Comparison of ENCODE assay signal across 23 mouse cellular contexts in genomic region chr8:93817366-93817765, GRCm38 (mm10).
"Had no signal": no experiment of that assay in that cellular context is flagged by ENCODE, and none has a peak within 500 bp of the region (broad histone marks: within the 10 kb centered on the region; RNA-seq: fewer than 3 reads in every experiment).

No protein-coding gene starts in this region.

- DNase-seq: kidney, adult 8-10 months; kidney, postnatal 10 days; kidney, postnatal 36 days; layer of hippocampus, adult 9-11 months; left cerebral cortex, postnatal 4 days; liver, postnatal 0 days; lung, embryonic 14.5 days; lung, postnatal 36 days; midbrain, embryonic 14.5 days; right cerebral cortex, adult 18-20 months; right cerebral cortex, postnatal 14 days; right cerebral cortex, postnatal 4 days; thymus, adult 18-20 months; thymus, postnatal 36 days had no signal

- H3K27ac ChIP-seq: kidney, embryonic 15.5 days; limb, embryonic 12.5 days; limb, embryonic 15.5 days; liver, embryonic 14.5 days; midbrain, embryonic 10.5 days; neural tube, embryonic 12.5 days; neural tube, embryonic 15.5 days; stomach, postnatal 0 days had no signal

- H3K4me3 ChIP-seq: kidney, embryonic 15.5 days; limb, embryonic 12.5 days; limb, embryonic 15.5 days; megakaryocyte, embryonic 14.5 days; midbrain, embryonic 10.5 days; neural tube, embryonic 12.5 days; neural tube, embryonic 15.5 days had no signal
